Comparison of ENCODE assay signal across 8 mouse cellular contexts in the genomic region with DNA sequence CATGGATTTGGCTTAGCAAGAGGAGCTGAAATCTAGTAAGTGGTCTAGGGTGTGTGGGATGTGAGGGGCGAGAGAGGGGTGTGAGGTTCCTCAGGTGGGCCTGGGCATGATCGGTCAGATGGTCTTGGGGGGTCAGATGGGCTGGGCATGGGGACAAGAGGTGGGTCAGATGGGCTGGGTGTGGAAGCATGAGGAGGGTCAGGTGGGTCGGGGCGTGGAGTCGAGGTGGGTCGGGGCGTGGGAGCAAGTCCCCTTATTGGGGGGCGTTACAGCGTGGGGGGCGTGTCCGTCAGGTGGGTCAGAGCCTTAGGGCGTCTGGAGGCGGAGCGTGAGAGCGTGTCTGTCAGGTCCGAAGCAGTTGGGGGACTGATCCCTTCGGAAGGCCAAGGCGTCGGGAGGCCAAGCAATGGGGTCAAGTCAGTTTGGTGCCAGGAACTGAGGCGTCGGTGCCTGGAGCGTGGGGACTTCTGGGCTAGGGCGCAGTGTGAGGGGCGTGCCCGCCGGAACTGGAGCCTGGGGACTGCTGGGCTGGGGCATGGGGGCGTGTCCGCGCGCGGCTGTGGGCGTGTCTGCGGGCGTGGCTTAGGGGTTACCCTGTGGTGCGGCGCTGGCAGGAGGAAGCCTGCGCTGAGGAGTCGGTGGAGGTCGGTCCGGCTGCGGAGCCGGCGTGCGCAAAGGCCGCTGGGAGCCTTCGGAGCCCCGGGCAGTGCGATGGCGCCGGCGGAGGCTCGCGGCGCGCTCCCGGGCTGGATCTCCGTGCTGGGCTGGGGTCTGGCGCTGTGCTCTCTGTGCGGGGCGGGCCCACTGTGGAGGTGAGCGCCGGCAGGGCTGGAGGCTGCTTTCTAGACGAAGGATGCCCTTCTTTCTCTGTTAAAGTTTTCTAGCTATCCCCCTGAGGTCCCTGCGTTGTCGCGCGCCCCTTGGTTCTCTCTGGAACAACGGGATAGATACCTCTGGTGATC. TPM values are rescaled to one million over a fixed set of nuclear protein-coding genes. Genes with fewer than 3 reads are reported as not detected.
DNase-seq lines count a peak whose midpoint lies in the region; ATAC-seq and TF ChIP-seq lines count a peak whose summit lies in the region.
"Not testable (repeated sequence)": the region's sequence is repeated elsewhere in the genome, so short reads cannot be mapped to it uniquely, and the experiment has no call there.

A gene (plus strand): TSS at position 618 of the 962 bp plus-strand sequence.

- not testable (repeated sequence) for H3K4me1 ChIP-seq in hindbrain, embryonic 13.5 days (replicated peaks); lung, postnatal 0 days (ENCODE audit: insufficient read depth, low read depth, low read length); olfactory bulb, adult 2 months (ENCODE audit: control insufficient read depth, insufficient read depth, low read length)
- H3K4me1 ChIP-seq in thymus, adult 2 months (replicated peaks; ENCODE audit: control insufficient read depth, insufficient read depth, low read length) = peaks cover 10% of the 10 kb centered on the region

- peak within 1 kb of the TSS; percentile 74 for H3K9ac ChIP-seq in hindbrain, embryonic 13.5 days
- H3K9ac ChIP-seq in lung, postnatal 0 days (replicated peaks; ENCODE audit: low read depth) = peak within 1 kb of the TSS; percentile 39; the same call in 1 of the 2 replicates

- TF ChIP-seq POLR2A in olfactory bulb, adult 2 months (IDR thresholded peaks at IDR 0.05; ENCODE audit: insufficient read depth, low read depth, low read length) = not testable (repeated sequence)
- 0 out of 2 replicates have a peak, but pooled peaks have one; percentile 33 for TF ChIP-seq POLR2A in thymus, adult 2 months (IDR thresholded peaks at IDR 0.05; ENCODE audit: control insufficient read depth, extremely low read depth, insufficient read depth, low read length, poor library complexity)

- peak within 1 kb of the TSS; percentile 61 for H3K4me2 ChIP-seq in hindbrain, embryonic 13.5 days
- peak within 1 kb of the TSS; percentile 55 for H3K4me2 ChIP-seq in lung, postnatal 0 days (replicated peaks; ENCODE audit: low read depth, low read length)

- H3K27ac ChIP-seq in hindbrain, embryonic 13.5 days; lung, postnatal 0 days (ENCODE audit: low read length); olfactory bulb, adult 2 months (ENCODE audit: insufficient read depth, low read depth, low read length): not testable (repeated sequence)
- H3K27ac ChIP-seq in thymus, adult 2 months (ENCODE audit: control insufficient read depth, insufficient read depth, low read length) = peak within 1 kb of the TSS; percentile 68; the same call in 1 of the 2 replicates

- 2% methylated on average over 42 of the region's 68 CpGs for WGBS in hindbrain, embryonic 13.5 days
- WGBS in lung, postnatal 0 days = 2% methylated on average over 20 of the region's 68 CpGs
- WGBS in olfactory bulb, adult 2 months = 4% methylated on average over 58 of the region's 68 CpGs
- WGBS in thymus, adult 2 months = 2% methylated on average over 58 of the region's 68 CpGs

- peak; percentile 96 for ATAC-seq in hindbrain, embryonic 13.5 days (ENCODE audit: low FRiP score)
- ATAC-seq in lung, postnatal 0 days = peak; percentile 98

- TF ChIP-seq CTCF in lung, postnatal 0 days (IDR thresholded peaks at IDR 0.05); olfactory bulb, adult 2 months (IDR thresholded peaks at IDR 0.05; ENCODE audit: insufficient read depth, low read depth, low read length); thymus, adult 2 months (IDR thresholded peaks at IDR 0.05; ENCODE audit: borderline replicate concordance, control insufficient read depth, extremely low read depth, insufficient read depth, low read length, poor library complexity): not testable (repeated sequence)

- not testable (repeated sequence) for H3K36me3 ChIP-seq in hindbrain, embryonic 13.5 days; lung, postnatal 0 days (ENCODE audit: insufficient read depth, low read length); thymus, adult 2 months (ENCODE audit: control insufficient read depth, insufficient read depth, low read length)

- peak; percentile 51 for DNase-seq in NIH3T3 (ENCODE audit: low read depth)
- DNase-seq in cerebellum, postnatal 36 days = peak; percentile 41 to 42
- peak; percentile 63 for DNase-seq in gastrocnemius, adult 18-20 months (ENCODE audit: low spot score)
- DNase-seq in layer of hippocampus, postnatal 14 days (ENCODE audit: low spot score in 2 of 2) = peak; percentile 40 to 47
- DNase-seq in lung, postnatal 0 days (ENCODE audit: low spot score) = peak; percentile 23
- peak; percentile 71 for DNase-seq in thymus, adult 2 months

- peak within 1 kb of the TSS; percentile 51 for H3K4me3 ChIP-seq in hindbrain, embryonic 13.5 days
- H3K4me3 ChIP-seq in lung, postnatal 0 days (ENCODE audit: low read depth, low read length) = peak within 1 kb of the TSS; percentile 45
- H3K4me3 ChIP-seq in olfactory bulb, adult 2 months (ENCODE audit: insufficient read depth, low read depth, low read length) = peak within 1 kb of the TSS; percentile 60
- H3K4me3 ChIP-seq in thymus, adult 2 months (ENCODE audit: control insufficient read depth, insufficient read depth, low read length) = peak within 1 kb of the TSS; percentile 94

- not testable (repeated sequence) for H3K27me3 ChIP-seq in hindbrain, embryonic 13.5 days; lung, postnatal 0 days (replicated peaks; ENCODE audit: insufficient read depth, low read length); thymus, adult 2 months (ENCODE audit: control insufficient read depth, insufficient read depth, low read length)

- TF ChIP-seq EP300 in lung, postnatal 0 days (IDR thresholded peaks at IDR 0.05) = not testable (repeated sequence)

- H3K9me3 ChIP-seq in hindbrain, embryonic 13.5 days; lung, postnatal 0 days (ENCODE audit: low read length): not testable (repeated sequence)

RNA-seq across cellular contexts. Expression of the gene that starts here (rescaled TPM):
- under 1 TPM; 0.12 to 0.39 TPM for total RNA-seq in gastrocnemius, adult 18-20 months (2021)
- polyA plus RNA-seq in hindbrain, embryonic 13.5 days (2015; fragmentation: Nextera tagmentation; extraction: Ambion mirVana) = 0.19 and 0.26 TPM in 2 replicates
- under 1 TPM; 0.19 to 0.25 TPM for total RNA-seq in layer of hippocampus, postnatal 14 days (2021)
- 0.30 and 0.32 TPM in 2 replicates for polyA plus RNA-seq in lung, postnatal 0 days (2015; fragmentation: Nextera tagmentation; extraction: Ambion mirVana)
- polyA plus RNA-seq in olfactory bulb, adult 2 months (2012; ENCODE audit: insufficient read depth, insufficient read length, low replicate concordance, missing spikeins) = not detected in 2 replicates
- polyA plus RNA-seq in thymus, adult 2 months (2012; rRNA removed) = 9.6 and 9.8 TPM in 2 replicates

Comparison
In these comparisons a context has a peak if more than half of its experiments do, and no peak if none do; other contexts are left out.
1. Peak in DNase-seq in gastrocnemius, adult 18-20 months; RNA of the gene not detected or under 1 TPM.
2. Peak in ATAC-seq, H3K4me3 ChIP-seq, H3K9ac ChIP-seq and H3K4me2 ChIP-seq in hindbrain, embryonic 13.5 days; RNA of the gene not detected or under 1 TPM.
3. Peak in DNase-seq in layer of hippocampus, postnatal 14 days; RNA of the gene not detected or under 1 TPM.
4. Peak in DNase-seq, ATAC-seq, H3K4me3 ChIP-seq, H3K9ac ChIP-seq and H3K4me2 ChIP-seq in lung, postnatal 0 days; RNA of the gene not detected or under 1 TPM.